Mouse (Mus musculus) A20 (cell line): ENCODE data around the gene Gtpbp10.
A peak's percentile ranks its signal among the peaks of the same experiment; 100 is the strongest.

ENCODE experiments used
- DNase-seq: peaks from one replicate; pipeline ENCODE4 v3.0.0-alpha.2; 2011; ENCODE audit warnings: low read depth, low spot score

Gtpbp10 gene

GRCm38 (mm10) chr5:5501583-5501982, 57.8 kb downstream of the Gtpbp10 start:
- no peak for DNase-seq

GRCm38 (mm10) chr5:5496393-5496792, 62.9 kb downstream of the Gtpbp10 start:
- DNase-seq = no peak

GRCm38 (mm10) chr5:5495042-5495441, 64.3 kb downstream of the Gtpbp10 start:
- DNase-seq = no peak

- DNase-seq = peak; percentile 47
These were observed 64.9 kb downstream of the Gtpbp10 start for GRCm38 (mm10) chr5:5494269-5495005.

- no peak for DNase-seq
These were observed 67.2 kb downstream of the Gtpbp10 start for GRCm38 (mm10) chr5:5492163-5492562.
